Mouse (Mus musculus) left cerebral cortex, adult 8-10 months (tissue): ENCODE data around the gene Ppp1r26. TPM values are rescaled to one million over a fixed set of nuclear protein-coding genes. Genes with fewer than 3 reads are reported as not detected.

Source experiments
- DNase-seq, 2 experiments: peaks; one replicate each; pipeline ENCODE4 v3.0.0; 2022; ENCODE audit warnings: low spot score in 2 of 2
- total RNA-seq, 4 experiments: library from RNA; stranded (reverse); gene quantifications; 2 replicates each; pipeline ENCODE4 v1.2.4; 2022

The Ppp1r26 gene
- 10 to 100 TPM; 23.4 to 29.3 (median 26.5) TPM for total RNA-seq

- DNase-seq = peak; percentile 21 to 39
Observed at GRCm38 (mm10) chr2:28446515-28447314, at the start of gene Ppp1r26. Ppp1r26 (plus strand) TSS chr2:28446800.

GRCm38 (mm10) chr2:28396928-28397327 is 49.7 kb upstream of the Ppp1r26 start:
- no peak for DNase-seq

- no peak for DNase-seq
Observed at GRCm38 (mm10) chr2:28397417-28398119, 49.0 kb upstream of the Ppp1r26 start.

GRCm38 (mm10) chr2:28401647-28402046 is 45.0 kb upstream of the Ppp1r26 start:
- no peak for DNase-seq

- no peak for DNase-seq
Observed at GRCm38 (mm10) chr2:28402128-28402527, 44.5 kb upstream of the Ppp1r26 start.

GRCm38 (mm10) chr2:28407796-28408195 is 38.8 kb upstream of the Ppp1r26 start:
- no peak for DNase-seq

- DNase-seq = no peak
Observed at GRCm38 (mm10) chr2:28409144-28409543, 37.5 kb upstream of the Ppp1r26 start.

- no peak for DNase-seq
Observed at GRCm38 (mm10) chr2:28409566-28409965, 37.0 kb upstream of the Ppp1r26 start.

GRCm38 (mm10) chr2:28412936-28413335 is 33.7 kb upstream of the Ppp1r26 start:
- DNase-seq = peak; percentile 67 to 97

- no peak for DNase-seq
Observed at GRCm38 (mm10) chr2:28414116-28414756, 32.4 kb upstream of the Ppp1r26 start.

GRCm38 (mm10) chr2:28414757-28415137 is 31.9 kb upstream of the Ppp1r26 start:
- no peak for DNase-seq

GRCm38 (mm10) chr2:28415387-28416024 is 31.1 kb upstream of the Ppp1r26 start:
- DNase-seq = peak; percentile 45 to 81

- no peak for DNase-seq
Observed at GRCm38 (mm10) chr2:28416511-28416910, 30.1 kb upstream of the Ppp1r26 start.

GRCm38 (mm10) chr2:28418034-28418433 is 28.6 kb upstream of the Ppp1r26 start:
- DNase-seq = peak; percentile 80 to 82

GRCm38 (mm10) chr2:28419898-28420297 is 26.7 kb upstream of the Ppp1r26 start:
- peak; percentile 85 to 93 for DNase-seq

- no peak for DNase-seq
Observed at GRCm38 (mm10) chr2:28423167-28423566, 23.4 kb upstream of the Ppp1r26 start.

GRCm38 (mm10) chr2:28427226-28427625 is 19.4 kb upstream of the Ppp1r26 start:
- no peak for DNase-seq

- no peak for DNase-seq
Observed at GRCm38 (mm10) chr2:28430846-28431245, 15.8 kb upstream of the Ppp1r26 start.

- DNase-seq = no peak
Observed at GRCm38 (mm10) chr2:28432811-28433210, 13.8 kb upstream of the Ppp1r26 start.

GRCm38 (mm10) chr2:28433512-28433911 is 13.1 kb upstream of the Ppp1r26 start:
- no peak for DNase-seq

GRCm38 (mm10) chr2:28435401-28435800 is 11.2 kb upstream of the Ppp1r26 start:
- DNase-seq = no peak

GRCm38 (mm10) chr2:28440842-28441241 is 5.8 kb upstream of the Ppp1r26 start:
- DNase-seq = no peak
